Mouse (Mus musculus) layer of hippocampus, adult 2 months (tissue): ENCODE data around the gene Atpaf2. TPM values are rescaled to one million over a fixed set of nuclear protein-coding genes. Genes with fewer than 3 reads are reported as not detected.
A peak's percentile ranks its signal among the peaks of the same experiment; 100 is the strongest.

ENCODE experiments used
- DNase-seq, 2 experiments: peaks; one replicate each; pipeline ENCODE4 v3.0.0; 2022; ENCODE audit warnings: low spot score in 2 of 2
- H3K27ac ChIP-seq: fragments of 200-600 bp; 2 replicates; pipeline ENCODE4 v1.8.1; 2022
- H3K4me3 ChIP-seq: fragments of 200-600 bp; 2 replicates; pipeline ENCODE4 v1.8.1; 2022; ENCODE audit warnings: mild to moderate bottlenecking
- CTCF ChIP-seq: fragments of 200-600 bp; conservative IDR thresholded peaks from 2 replicates; pipeline ENCODE4 v1.8.1; 2022; ENCODE audit warnings: antibody characterized with exemption, mild to moderate bottlenecking, moderate library complexity
- total RNA-seq, 2 experiments: library from RNA; stranded (reverse); gene quantifications; 2 replicates each; pipeline ENCODE4 v1.2.3; 2021

Gene Atpaf2
- total RNA-seq, 2 experiments from 2014 or later = 27.3 to 32.7 TPM

- TF ChIP-seq CTCF = no peak
- DNase-seq = no peak
- Histone ChIP-seq H3K27ac (no peak overlapping the region), H3K4me3 (no peak overlapping the region)
Measured at GRCm38 (mm10) chr11:60426417-60426816, 8.2 kb upstream of the Atpaf2 start.

GRCm38 (mm10) chr11:60423006-60423405, 4.7 kb upstream of the Atpaf2 start:
- no peak for TF ChIP-seq CTCF
- no peak for DNase-seq
- no peak overlapping the region for H3K27ac ChIP-seq
- no peak overlapping the region for H3K4me3 ChIP-seq

GRCm38 (mm10) chr11:60422046-60422668, 3.9 kb upstream of the Atpaf2 start:
- H3K27ac ChIP-seq = no peak overlapping the region
- DNase-seq = no peak
- no peak overlapping the region for H3K4me3 ChIP-seq
- peak; percentile 53 for TF ChIP-seq CTCF

- Histone ChIP-seq H3K27ac (peak overlapping the region; percentile 91), H3K4me3 (peak overlapping the region; percentile 93)
- TF ChIP-seq CTCF = no peak
- no peak for DNase-seq
Measured at GRCm38 (mm10) chr11:60418473-60418803, 181 bp upstream of the Atpaf2 start.

GRCm38 (mm10) chr11:60416963-60417716, 1.1 kb downstream of the Atpaf2 start, which contains the start of gene Gid4:
Gene Gid4 (plus strand): TSS chr11:60417145.
- DNase-seq = peak; percentile 98 to 99
- TF ChIP-seq CTCF = no peak
- Histone ChIP-seq H3K4me3 (peak within 1 kb of the TSS; percentile 93), H3K27ac (peak within 1 kb of the TSS; percentile 91)

GRCm38 (mm10) chr11:60416590-60416962, 1.7 kb downstream of the Atpaf2 start:
- DNase-seq = no peak
- H3K27ac ChIP-seq = peak overlapping the region; percentile 91
- no peak for TF ChIP-seq CTCF
- H3K4me3 ChIP-seq = peak overlapping the region; percentile 93

- Histone ChIP-seq H3K4me3 (no peak overlapping the region), H3K27ac (no peak overlapping the region)
- DNase-seq = no peak
- no peak for TF ChIP-seq CTCF
Measured at GRCm38 (mm10) chr11:60412921-60413320, 5.3 kb downstream of the Atpaf2 start.

GRCm38 (mm10) chr11:60412173-60412572, 6.1 kb downstream of the Atpaf2 start:
- DNase-seq = peak; percentile 67 to 81
- Histone ChIP-seq H3K4me3 (no peak overlapping the region), H3K27ac (no peak overlapping the region)
- TF ChIP-seq CTCF = peak; percentile 86

GRCm38 (mm10) chr11:60406606-60407005, 11.7 kb downstream of the Atpaf2 start:
- Histone ChIP-seq H3K27ac (peak overlapping the region; percentile 30; the same call in 1 of the 2 replicates), H3K4me3 (no peak overlapping the region)
- no peak for DNase-seq
- no peak for TF ChIP-seq CTCF

- no peak overlapping the region for H3K4me3 ChIP-seq
- DNase-seq = no peak
- TF ChIP-seq CTCF = no peak
- H3K27ac ChIP-seq = peak overlapping the region; percentile 32; the same call in 1 of the 2 replicates
Measured at GRCm38 (mm10) chr11:60397172-60397571, 21.1 kb downstream of the Atpaf2 start.

GRCm38 (mm10) chr11:60396546-60396945, 21.7 kb downstream of the Atpaf2 start:
- TF ChIP-seq CTCF = no peak
- no peak overlapping the region for H3K4me3 ChIP-seq
- no peak for DNase-seq
- peak overlapping the region; percentile 32; the same call in 1 of the 2 replicates for H3K27ac ChIP-seq

GRCm38 (mm10) chr11:60391346-60391745, 26.9 kb downstream of the Atpaf2 start:
- DNase-seq = no peak

GRCm38 (mm10) chr11:60387944-60388343, 30.3 kb downstream of the Atpaf2 start:
- Histone ChIP-seq H3K4me3 (no peak overlapping the region), H3K27ac (no peak overlapping the region)
- no peak for DNase-seq
- TF ChIP-seq CTCF = no peak

More at GRCm38 (mm10) chr11:60391346-60391745, 26.9 kb downstream of the Atpaf2 start:
- no peak for TF ChIP-seq CTCF
- Histone ChIP-seq H3K27ac (no peak overlapping the region), H3K4me3 (no peak overlapping the region)

- no peak for TF ChIP-seq CTCF
- Histone ChIP-seq H3K27ac (peak overlapping the region; percentile 92), H3K4me3 (no peak overlapping the region)
- DNase-seq = no peak
Measured at GRCm38 (mm10) chr11:60385946-60386345, 32.3 kb downstream of the Atpaf2 start.
